Mouse (Mus musculus): Measurements from ENCODE around the gene Etv6. TPM values are rescaled to one million over a fixed set of nuclear protein-coding genes. Genes with fewer than 3 reads are reported as not detected.

Etv6 gene
- total and polyA plus RNA-seq, 2 experiments = 4.1 to 8.6 TPM

DNA sequence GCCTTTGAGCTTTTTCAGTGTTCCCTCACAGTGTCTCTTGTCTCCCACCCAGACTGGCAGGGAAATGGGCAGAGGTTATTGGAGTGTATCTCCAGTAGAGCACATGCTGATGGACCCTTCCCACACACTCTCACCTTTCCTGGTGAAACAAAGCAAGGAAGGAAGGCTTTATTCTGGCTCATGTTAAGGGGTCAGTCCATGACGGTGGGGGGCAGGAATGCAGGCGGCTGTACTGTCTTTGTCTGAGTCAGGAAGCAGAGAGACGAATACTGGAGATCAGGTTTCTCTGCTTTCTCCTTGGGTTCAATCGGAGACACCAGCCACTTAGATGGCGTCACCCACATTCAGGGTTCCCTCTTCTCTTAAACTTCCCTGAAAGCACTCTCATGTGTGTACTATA lies 11.7 kb downstream of the Etv6 start:
- no peaks in the 10 kb centered on the region for H3K36me3 ChIP-seq (ENCODE audit: control insufficient read depth, insufficient read depth, low read length)
- H3K79me2 ChIP-seq (ENCODE audit: control insufficient read depth, insufficient read depth, low read length) = peaks cover 69% of the 10 kb centered on the region
- H3K9ac ChIP-seq (ENCODE audit: low read depth, low read length) = no peak overlapping the region
- DNase-seq (ENCODE audit: extremely low read depth, low read depth, low spot score) = no peak
- TF ChIP-seq POLR2A (IDR thresholded peaks at IDR 0.05; ENCODE audit: extremely low read depth, insufficient read depth, low read length) (no peak), CTCF (IDR thresholded peaks at IDR 0.05; ENCODE audit: low read depth, low read length) (no peak)
- WGBS = 89% methylated on average over 5 of the region's 5 CpGs
- H3K27ac ChIP-seq (replicated peaks; ENCODE audit: insufficient read depth, low read depth, low read length) = no peak overlapping the region
- peaks cover 21% of the 10 kb centered on the region for H3K4me1 ChIP-seq (ENCODE audit: control insufficient read depth, insufficient read depth, low read length)
- H3K27me3 ChIP-seq (ENCODE audit: control insufficient read depth, insufficient read depth, low read length) = no peaks in the 10 kb centered on the region
- H3K4me3 ChIP-seq (ENCODE audit: insufficient read depth, low read depth, low read length) = no peak overlapping the region

DNA sequence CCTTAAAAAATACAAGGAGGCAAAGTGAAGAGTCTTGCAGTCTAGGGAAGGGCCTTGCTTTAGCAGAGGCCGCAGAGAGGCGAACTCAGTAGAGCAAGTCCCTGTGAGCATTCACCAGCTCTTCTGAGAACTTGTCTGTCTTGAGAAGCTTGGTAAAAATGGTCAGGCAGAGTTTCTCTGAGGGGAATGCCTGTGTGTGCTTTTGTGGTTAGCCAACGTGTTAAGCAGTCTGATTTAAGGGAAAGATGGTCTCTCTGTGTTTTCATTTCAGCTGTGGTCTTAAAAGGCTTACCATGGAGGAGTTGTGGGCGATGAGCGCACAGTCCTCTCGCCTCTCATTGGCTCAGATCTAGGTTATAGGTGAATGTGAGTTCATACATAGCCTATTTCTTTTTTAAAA lies 12.5 kb downstream of the Etv6 start:
- Histone ChIP-seq H3K27me3 (ENCODE audit: control insufficient read depth, insufficient read depth, low read length) (no peaks in the 10 kb centered on the region), H3K36me3 (ENCODE audit: control insufficient read depth, insufficient read depth, low read length) (no peaks in the 10 kb centered on the region), H3K9ac (ENCODE audit: low read depth, low read length) (no peak overlapping the region), H3K4me1 (ENCODE audit: control insufficient read depth, insufficient read depth, low read length) (peaks cover 21% of the 10 kb centered on the region), H3K79me2 (ENCODE audit: control insufficient read depth, insufficient read depth, low read length) (peaks cover 75% of the 10 kb centered on the region), H3K4me3 (ENCODE audit: insufficient read depth, low read depth, low read length) (no peak overlapping the region), H3K27ac (replicated peaks; ENCODE audit: insufficient read depth, low read depth, low read length) (no peak overlapping the region)
- 95% methylated on average over 6 of the region's 6 CpGs for WGBS
- no peak for TF ChIP-seq POLR2A (IDR thresholded peaks at IDR 0.05; ENCODE audit: extremely low read depth, insufficient read depth, low read length)
- no peak for TF ChIP-seq CTCF (IDR thresholded peaks at IDR 0.05; ENCODE audit: low read depth, low read length)
- no peak for DNase-seq (ENCODE audit: extremely low read depth, low read depth, low spot score)

DNA sequence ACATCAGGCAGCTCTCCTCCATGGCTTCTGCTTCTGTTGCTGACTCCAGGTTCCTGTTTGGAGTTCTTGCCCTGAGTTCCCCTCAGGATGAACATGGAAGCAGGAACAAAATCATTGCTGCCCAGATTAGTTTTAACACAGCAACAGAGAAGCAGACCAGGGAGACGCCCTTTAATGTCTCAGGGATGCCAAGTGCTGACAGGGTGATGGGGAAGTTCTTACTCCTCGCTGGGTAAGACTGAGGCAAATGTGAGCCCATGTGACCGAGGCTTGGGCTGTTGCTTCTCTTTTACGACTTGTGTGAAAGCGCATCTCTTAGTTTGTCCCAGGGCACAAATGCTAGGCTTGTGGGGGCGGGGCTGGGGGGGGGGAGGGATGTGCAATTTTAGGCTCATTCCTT lies 13.5 kb downstream of the Etv6 start:
- Histone ChIP-seq H3K4me1 (ENCODE audit: control insufficient read depth, insufficient read depth, low read length) (peaks cover 21% of the 10 kb centered on the region), H3K36me3 (ENCODE audit: control insufficient read depth, insufficient read depth, low read length) (no peaks in the 10 kb centered on the region), H3K4me3 (ENCODE audit: insufficient read depth, low read depth, low read length) (no peak overlapping the region), H3K27me3 (ENCODE audit: control insufficient read depth, insufficient read depth, low read length) (no peaks in the 10 kb centered on the region), H3K9ac (ENCODE audit: low read depth, low read length) (no peak overlapping the region), H3K79me2 (ENCODE audit: control insufficient read depth, insufficient read depth, low read length) (peaks cover 77% of the 10 kb centered on the region), H3K27ac (replicated peaks; ENCODE audit: insufficient read depth, low read depth, low read length) (no peak overlapping the region)
- 82% methylated on average over 6 of the region's 6 CpGs for WGBS
- DNase-seq (ENCODE audit: extremely low read depth, low read depth, low spot score) = no peak
- TF ChIP-seq CTCF (IDR thresholded peaks at IDR 0.05; ENCODE audit: low read depth, low read length) (no peak), POLR2A (IDR thresholded peaks at IDR 0.05; ENCODE audit: extremely low read depth, insufficient read depth, low read length) (no peak)

DNA sequence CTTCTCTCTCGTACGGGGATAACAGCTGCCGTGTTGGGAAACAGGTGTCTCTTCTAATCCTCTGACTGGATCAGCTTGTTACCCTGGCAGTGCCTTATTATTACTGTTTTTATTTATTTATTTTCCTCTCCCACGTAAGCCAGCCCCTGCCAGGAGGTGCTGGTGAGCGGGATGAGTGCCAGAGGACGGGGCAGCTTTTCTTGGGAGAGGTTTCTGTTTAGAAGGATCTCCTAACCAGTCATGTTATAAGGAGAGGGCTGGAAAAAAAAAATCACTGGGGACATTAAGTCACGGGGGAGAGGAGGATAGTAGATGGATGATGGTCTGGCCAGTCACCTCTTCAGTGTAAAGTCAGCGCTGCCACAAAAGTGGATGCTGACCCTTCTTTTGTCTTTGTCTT lies 15.0 kb downstream of the Etv6 start:
- H3K9ac ChIP-seq (ENCODE audit: low read depth, low read length) = no peak overlapping the region
- 93% methylated on average over 8 of the region's 8 CpGs for WGBS
- H3K36me3 ChIP-seq (ENCODE audit: control insufficient read depth, insufficient read depth, low read length) = no peaks in the 10 kb centered on the region
- no peak for DNase-seq (ENCODE audit: extremely low read depth, low read depth, low spot score)
- no peak for TF ChIP-seq CTCF (IDR thresholded peaks at IDR 0.05; ENCODE audit: low read depth, low read length)
- no peak for TF ChIP-seq POLR2A (IDR thresholded peaks at IDR 0.05; ENCODE audit: extremely low read depth, insufficient read depth, low read length)
- H3K27ac ChIP-seq (replicated peaks; ENCODE audit: insufficient read depth, low read depth, low read length) = no peak overlapping the region
- H3K79me2 ChIP-seq (ENCODE audit: control insufficient read depth, insufficient read depth, low read length) = peaks cover 75% of the 10 kb centered on the region
- H3K4me1 ChIP-seq (ENCODE audit: control insufficient read depth, insufficient read depth, low read length) = peaks cover 11% of the 10 kb centered on the region
- H3K27me3 ChIP-seq (ENCODE audit: control insufficient read depth, insufficient read depth, low read length) = no peaks in the 10 kb centered on the region
- H3K4me3 ChIP-seq (ENCODE audit: insufficient read depth, low read depth, low read length) = no peak overlapping the region

DNA sequence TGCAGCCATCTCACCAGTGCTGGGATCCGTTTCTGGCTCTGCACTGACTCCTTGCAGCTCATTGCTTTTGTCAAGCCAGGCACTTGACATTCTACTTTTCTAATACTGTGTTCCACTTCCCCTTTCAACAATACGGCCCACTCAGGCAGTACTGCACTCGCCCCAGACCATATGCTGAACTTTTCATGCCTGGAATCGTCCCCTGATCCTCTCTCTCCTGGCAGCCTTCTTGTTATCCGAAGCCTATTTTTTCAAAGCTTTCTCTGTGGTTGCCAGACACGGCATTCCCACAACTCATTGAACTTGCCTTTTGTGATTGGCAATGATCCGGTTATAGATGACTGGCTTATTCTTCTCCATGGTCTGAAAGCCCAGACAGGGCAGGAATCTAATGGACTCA lies 16.4 kb downstream of the Etv6 start:
- H3K9ac ChIP-seq (ENCODE audit: low read depth, low read length) = no peak overlapping the region
- H3K4me1 ChIP-seq (ENCODE audit: control insufficient read depth, insufficient read depth, low read length) = peaks cover 5% of the 10 kb centered on the region
- TF ChIP-seq CTCF (IDR thresholded peaks at IDR 0.05; ENCODE audit: low read depth, low read length) = no peak
- TF ChIP-seq POLR2A (IDR thresholded peaks at IDR 0.05; ENCODE audit: extremely low read depth, insufficient read depth, low read length) = no peak
- H3K27me3 ChIP-seq (ENCODE audit: control insufficient read depth, insufficient read depth, low read length) = no peaks in the 10 kb centered on the region
- H3K27ac ChIP-seq (replicated peaks; ENCODE audit: insufficient read depth, low read depth, low read length) = no peak overlapping the region
- H3K79me2 ChIP-seq (ENCODE audit: control insufficient read depth, insufficient read depth, low read length) = peaks cover 64% of the 10 kb centered on the region
- no peak for DNase-seq (ENCODE audit: extremely low read depth, low read depth, low spot score)
- H3K4me3 ChIP-seq (ENCODE audit: insufficient read depth, low read depth, low read length) = no peak overlapping the region
- H3K36me3 ChIP-seq (ENCODE audit: control insufficient read depth, insufficient read depth, low read length) = no peaks in the 10 kb centered on the region
- WGBS = 83% methylated on average over 7 of the region's 7 CpGs

DNA sequence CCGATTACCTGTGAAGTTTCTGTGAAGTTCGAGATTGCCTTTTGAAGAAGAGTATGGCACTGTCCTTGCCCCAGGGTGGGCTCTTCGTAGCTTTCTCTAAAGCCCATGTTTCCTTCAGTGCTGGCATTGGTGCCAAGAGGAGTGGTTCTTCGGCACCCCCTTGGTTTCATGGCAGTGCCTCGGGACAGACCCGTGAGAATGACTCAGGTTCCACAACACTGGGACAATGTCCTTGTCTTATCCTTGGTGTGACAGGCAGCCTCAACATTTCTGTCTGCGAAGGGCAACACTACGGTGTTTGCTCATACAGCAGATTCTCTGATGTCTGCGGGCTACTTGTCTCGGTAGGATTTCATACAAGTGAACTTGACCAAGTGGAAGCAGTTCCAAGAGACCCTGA lies 17.6 kb downstream of the Etv6 start:
- no peak overlapping the region for H3K4me3 ChIP-seq (ENCODE audit: insufficient read depth, low read depth, low read length)
- H3K4me1 ChIP-seq (ENCODE audit: control insufficient read depth, insufficient read depth, low read length) = peaks cover 4% of the 10 kb centered on the region; the same call in 1 of the 2 replicates
- 94% methylated on average over 10 of the region's 10 CpGs for WGBS
- no peak overlapping the region for H3K9ac ChIP-seq (ENCODE audit: low read depth, low read length)
- no peaks in the 10 kb centered on the region for H3K27me3 ChIP-seq (ENCODE audit: control insufficient read depth, insufficient read depth, low read length)
- TF ChIP-seq CTCF (IDR thresholded peaks at IDR 0.05; ENCODE audit: low read depth, low read length) = no peak
- no peak for TF ChIP-seq POLR2A (IDR thresholded peaks at IDR 0.05; ENCODE audit: extremely low read depth, insufficient read depth, low read length)
- H3K27ac ChIP-seq (replicated peaks; ENCODE audit: insufficient read depth, low read depth, low read length) = no peak overlapping the region
- H3K79me2 ChIP-seq (ENCODE audit: control insufficient read depth, insufficient read depth, low read length) = peaks cover 59% of the 10 kb centered on the region
- no peaks in the 10 kb centered on the region for H3K36me3 ChIP-seq (ENCODE audit: control insufficient read depth, insufficient read depth, low read length)
- no peak for DNase-seq (ENCODE audit: extremely low read depth, low read depth, low spot score)
